Mouse (Mus musculus) liver, adult 2 months (tissue): Measurements from ENCODE around the gene Cadm1.

ENCODE experiments used
- CTCF ChIP-seq: fragments of 200-500 bp; IDR thresholded peaks from 2 replicates; pipeline ENCODE4 v1.5.1; 2011; ENCODE audit warnings: low read depth, low read length, control low read depth
- POLR2A ChIP-seq: fragments of 200-500 bp; IDR thresholded peaks from 2 replicates; pipeline ENCODE4 v1.6.1; 2011; ENCODE audit warnings: low read length, control low read depth; ENCODE audit not compliant: insufficient read depth; ENCODE audit errors: extremely low read depth

- no peak for TF ChIP-seq POLR2A
- no peak for TF ChIP-seq CTCF
Observed at GRCm38 (mm10) chr9:47752516-47752915, 222.5 kb downstream of the Cadm1 start.
